Mouse (Mus musculus) left cerebral cortex, postnatal 14 days (tissue): Measurements from ENCODE around the gene Mrgprf. TPM values are rescaled to one million over a fixed set of nuclear protein-coding genes. Genes with fewer than 3 reads are reported as not detected.

ENCODE experiments used
- DNase-seq, 2 experiments: peaks; one replicate each; pipeline ENCODE4 v3.0.0; 2021 to 2022; ENCODE audit warnings: low spot score in 2 of 2, mixed read lengths in 1 of 2
- intact Hi-C: fragments of 180-260 bp; cut with DNase I; formaldehyde crosslinking; loops from one replicate; pipeline ENCODE4 v1.15.1; 2025
- total RNA-seq, 2 experiments: library from RNA; stranded (reverse); gene quantifications; 2 replicates each; pipeline ENCODE4 v1.2.3; 2021

Mrgprf gene
- total RNA-seq, 2 experiments from 2014 or later, result 2.1 to 2.2 TPM

DNA sequence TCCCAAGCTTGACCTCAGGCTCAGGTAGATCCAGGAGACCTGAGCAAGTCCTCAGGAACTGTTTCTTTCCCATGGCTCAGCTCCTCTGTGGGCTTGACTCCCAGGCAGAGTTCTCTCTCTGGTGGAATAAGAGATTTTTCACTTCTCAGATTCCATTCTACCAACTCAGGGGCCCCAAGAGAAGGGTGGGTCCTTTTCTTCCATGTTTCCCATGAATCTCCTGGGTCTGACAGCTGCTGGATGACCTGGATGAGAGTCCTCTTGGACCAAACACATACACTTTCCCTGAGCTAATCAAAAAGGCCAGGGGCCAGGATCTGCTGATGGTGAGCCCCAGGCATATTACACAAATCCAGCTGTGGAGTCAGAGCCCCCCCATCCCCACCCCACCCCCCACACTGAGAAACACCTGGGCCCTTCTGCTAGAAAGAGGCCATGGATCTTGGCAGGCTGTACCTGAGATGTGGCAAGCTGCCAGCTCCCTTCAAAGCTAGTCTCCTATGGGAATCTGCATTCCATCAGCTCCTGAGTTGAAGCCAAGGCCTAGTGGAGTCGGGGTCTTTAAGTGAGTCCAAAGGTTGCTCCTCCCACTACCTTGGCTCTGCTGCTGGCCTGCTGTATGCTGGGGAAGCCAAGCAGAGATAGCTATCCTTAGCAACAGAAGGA is 31.9 kb downstream of the Mrgprf start:
- DNase-seq, result no peak
- intact Hi-C loops, result no loop called here

DNA sequence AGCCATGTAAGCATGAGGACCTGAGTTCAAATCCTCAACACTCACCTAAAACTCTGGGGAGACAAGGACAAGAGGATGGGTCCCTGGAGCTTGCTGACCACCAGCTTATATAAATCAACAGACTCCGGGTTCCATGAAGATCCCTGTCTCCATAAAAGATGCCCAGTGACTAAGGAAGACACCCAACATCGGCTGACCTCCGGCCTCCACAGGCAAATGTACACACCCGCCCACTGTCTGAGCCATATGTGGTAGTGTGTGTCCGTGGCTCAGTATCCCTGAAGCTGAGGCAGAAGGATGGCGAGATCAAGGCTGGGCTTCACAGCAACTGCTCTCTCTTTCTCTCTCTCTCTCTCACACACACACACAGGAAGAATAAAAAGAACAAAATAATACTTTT is 33.3 kb downstream of the Mrgprf start:
- intact Hi-C loops, result no loop called here

DNA sequence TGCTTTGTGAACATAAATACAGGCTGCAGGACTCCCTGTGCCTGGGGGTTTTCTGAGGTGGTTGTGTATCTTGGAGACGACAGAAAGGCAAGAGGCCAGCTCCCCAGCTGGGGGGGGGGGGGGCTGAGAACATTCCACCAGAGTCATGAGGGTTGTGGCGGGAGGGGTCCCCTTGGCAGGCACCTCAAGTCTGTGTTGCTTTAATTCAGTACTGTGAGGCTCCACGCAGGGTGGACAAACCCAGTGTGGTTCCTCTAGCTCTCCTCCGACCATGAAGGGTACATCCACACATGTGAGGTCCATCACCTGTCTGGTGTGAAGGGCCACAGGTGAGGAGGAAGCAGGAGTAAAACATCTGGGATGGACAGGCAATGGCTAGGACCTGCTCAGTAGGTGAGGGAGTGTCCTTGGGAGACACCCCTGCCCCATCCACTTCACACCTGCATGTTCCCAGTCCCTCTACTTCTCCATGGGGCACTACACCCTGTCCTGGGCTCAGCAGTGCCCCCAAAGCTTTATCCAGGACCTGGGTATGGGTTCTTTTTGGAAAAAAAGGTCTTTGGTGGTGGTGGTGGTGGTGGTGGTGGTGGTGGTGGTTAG is 33.9 kb downstream of the Mrgprf start:
- intact Hi-C loops, result no loop called here
- DNase-seq, result no peak

More for the DNA sequence above, 33.3 kb downstream of the Mrgprf start:
- no peak for DNase-seq

DNA sequence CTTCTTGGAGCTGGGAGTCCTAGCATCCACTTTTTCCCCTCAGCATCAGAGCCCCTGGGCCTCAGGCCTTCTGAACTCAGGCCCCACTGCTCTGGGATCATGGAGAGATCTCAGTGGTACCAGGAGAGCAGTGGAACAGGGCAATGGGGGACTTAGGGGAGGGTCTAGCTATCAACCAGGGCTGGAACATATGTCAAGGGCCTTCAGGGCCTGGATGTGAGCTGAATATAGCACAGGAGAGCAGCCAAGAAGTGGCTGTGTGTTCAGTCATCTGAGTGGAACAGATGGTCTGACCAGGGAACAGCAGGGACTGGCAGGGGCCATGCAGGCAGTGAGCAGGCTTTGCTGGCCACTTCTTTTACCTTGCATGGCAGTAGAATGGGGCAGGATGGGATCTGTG is 34.6 kb downstream of the Mrgprf start:
- no peak for DNase-seq
- intact Hi-C loops, result no loop called here

DNA sequence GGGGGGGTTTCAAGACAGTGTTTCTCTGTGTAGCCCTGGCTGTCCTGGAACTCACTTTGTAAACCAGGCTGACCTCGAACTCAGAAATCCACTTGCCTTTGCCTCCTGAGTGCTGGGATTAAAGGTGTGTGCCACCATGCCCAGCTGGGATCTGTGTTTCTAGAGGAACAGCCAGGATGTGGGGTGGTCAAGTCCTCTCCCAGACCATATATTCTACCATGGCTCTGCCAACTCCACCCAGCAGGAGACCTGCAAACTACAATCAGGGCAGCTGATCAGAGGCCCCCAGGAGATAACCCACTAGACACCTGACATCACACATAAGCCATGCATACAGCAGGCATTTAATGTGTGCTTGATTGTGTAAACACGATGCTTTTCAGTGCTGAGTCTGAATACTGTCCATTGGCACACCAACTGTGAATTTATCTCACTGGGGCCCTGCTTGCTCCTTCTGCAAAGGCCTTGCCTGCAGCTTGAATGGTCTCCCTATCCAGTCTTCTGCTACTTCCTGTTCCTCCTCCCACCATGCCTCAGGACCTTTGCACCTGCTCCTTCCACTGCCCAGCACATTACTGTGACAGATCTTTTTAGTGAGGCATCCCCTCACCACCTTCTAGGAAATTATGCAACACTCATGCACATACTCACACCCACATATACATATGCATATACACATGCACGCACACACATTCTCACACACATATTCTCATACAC is 35.1 kb downstream of the Mrgprf start:
- intact Hi-C loops, result no loop called here
- DNase-seq, result no peak

DNA sequence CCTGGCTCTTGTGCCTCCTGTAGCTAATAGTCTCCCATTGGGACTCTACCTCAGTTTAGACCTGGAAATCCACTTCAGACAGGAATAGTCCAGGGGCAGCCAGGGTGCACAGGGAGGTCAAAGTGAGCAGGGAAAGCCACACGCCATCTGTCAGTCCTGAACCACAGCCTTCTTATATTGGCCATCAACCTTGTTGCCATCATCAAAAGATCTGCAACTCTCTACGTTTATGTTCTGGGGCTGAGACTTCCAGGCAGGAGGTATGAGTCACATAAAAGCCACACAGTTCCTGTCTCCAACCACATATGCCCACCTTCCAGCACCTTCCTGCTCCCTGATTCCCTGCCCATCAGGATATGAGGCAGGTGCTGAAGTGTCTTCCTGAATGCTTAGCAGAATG is 37.3 kb downstream of the Mrgprf start:
- DNase-seq, result no peak
- intact Hi-C loops, result no loop called here

DNA sequence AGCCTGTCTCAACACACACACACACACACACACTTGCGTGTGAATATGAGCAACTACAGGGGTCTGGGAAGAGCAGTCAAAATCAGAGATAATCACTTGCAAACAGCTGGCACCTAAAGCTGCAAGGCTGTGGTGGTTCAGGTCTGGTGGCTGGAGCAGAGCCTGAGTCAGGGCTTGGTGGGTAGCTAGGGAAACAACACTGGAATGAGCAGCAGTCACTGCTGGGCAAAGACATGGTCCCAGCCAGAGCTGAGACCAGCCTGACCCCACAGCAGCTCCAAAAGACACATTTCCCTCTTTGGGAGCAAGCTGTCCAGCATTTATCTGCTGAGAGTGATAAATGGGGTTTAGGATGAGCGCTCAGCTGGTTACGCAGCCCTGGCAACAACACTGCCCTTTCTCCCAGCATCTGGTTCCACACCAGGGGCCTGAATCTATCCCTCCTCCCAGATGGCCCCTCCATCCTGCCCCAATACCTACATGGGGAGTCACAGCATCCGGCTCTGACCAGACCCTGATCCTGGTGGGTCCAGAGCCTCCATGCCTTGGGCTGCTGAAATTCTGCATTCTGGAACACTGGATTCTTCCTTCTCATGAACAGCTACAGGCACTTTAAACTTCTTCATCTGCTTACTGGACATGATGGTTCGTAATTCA is 39.7 kb downstream of the Mrgprf start:
- no peak for DNase-seq
- intact Hi-C loops, result no loop called here

Other genes with a start within 250 kb of the Mrgprf start
- gene 1810010D01Rik, start 92.7 kb upstream of the Mrgprf start, total RNA-seq, result not detected
- 1 to 10 TPM; 3.4 to 3.6 TPM for gene Tpcn2, start 16.8 kb upstream of the Mrgprf start, total RNA-seq
- not detected for gene Mrgprd, start 14.0 kb downstream of the Mrgprf start, total RNA-seq